Mouse (Mus musculus) cerebellum, adult 18-20 months (tissue): Measurements from ENCODE around the gene Ctbp2.

Experiments used
- DNase-seq, 2 experiments: peaks; one replicate each; pipeline ENCODE4 v3.0.0; 2021

Ctbp2 gene

DNA sequence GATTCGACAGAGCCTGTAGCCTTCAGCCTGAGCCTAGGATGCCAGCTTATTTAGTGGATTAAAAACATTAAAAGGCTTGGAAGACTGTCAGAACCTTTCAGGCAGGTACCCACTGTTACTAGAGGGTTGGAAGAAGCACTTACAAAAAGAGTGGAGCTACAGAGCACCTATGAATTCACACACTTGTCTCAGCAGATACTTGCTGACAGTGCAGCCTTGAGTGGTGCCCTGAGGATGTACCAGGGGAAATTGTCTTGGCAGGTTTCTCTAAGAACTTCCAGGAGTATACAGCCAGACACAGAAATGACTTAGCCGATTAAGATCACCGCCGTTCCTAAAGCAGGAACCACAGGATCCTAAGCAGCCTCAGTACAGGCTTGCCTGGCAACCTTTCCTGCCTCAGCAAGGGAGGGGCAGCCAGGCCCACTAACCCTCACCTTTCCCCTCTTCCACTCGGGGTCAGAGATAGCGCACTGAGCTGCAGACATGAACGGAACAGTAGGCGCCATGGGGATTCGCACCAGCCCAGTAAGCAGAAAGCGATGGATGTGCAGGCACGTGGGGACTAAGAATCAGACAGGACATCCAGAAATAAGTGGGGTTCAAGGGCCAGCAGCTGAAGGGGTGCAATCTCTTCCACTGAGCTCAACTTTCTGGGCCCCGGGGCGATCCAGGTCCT, 40.1 kb downstream of the Ctbp2 start:
- no peak for DNase-seq

DNA sequence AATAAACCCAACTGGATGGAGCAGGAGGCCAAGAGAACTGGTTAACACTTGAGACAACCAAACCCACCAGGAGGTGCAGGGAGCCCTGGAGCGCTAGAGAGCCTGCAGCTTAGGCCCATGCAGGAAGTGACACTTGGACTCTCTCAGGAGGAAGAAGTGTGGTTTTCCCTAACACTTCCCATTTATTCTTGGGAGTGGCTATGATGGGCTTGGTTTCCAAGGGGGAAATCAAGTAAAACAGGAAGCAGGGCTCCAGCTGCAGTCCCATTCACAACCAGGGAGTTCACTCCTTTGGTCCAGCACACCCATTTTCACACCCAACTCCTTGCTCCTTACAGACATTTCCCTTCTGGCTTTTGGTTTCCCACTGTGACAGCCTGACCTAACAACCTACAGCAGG, 45.2 kb downstream of the Ctbp2 start:
- DNase-seq, result no peak

DNA sequence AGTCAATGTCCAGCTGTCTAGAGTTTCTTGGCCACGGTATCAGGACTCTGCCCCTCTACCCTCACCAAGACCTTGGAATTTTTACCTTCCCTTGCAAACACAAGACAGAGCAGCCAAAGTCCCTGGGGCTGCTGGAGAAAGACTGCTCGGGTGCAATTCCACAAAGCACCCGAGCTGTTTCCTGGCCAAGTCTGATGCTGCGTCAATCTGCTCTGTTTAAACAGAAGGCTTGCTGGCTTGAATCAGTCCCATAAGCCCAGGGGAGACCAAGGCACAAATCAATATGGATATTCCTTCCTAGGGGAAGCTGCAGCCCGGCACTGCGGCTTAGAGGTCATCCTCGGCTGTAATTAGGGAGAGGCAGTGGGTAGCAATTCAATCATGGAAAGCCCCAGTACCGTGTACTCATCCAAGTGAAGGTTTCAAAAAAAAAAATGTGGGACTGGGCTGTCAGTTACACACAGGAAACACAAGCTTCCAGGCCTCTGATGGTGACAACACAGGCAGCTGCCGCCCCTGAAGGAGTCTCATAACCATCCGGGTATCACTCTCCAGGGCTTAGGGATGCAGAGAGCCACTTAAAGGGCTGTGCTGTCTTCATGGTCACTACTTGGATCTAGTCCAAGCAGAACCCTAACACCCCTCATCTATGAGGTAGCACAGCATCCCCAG, 49.6 kb downstream of the Ctbp2 start:
- peak; percentile 58 to 71 for DNase-seq

DNA sequence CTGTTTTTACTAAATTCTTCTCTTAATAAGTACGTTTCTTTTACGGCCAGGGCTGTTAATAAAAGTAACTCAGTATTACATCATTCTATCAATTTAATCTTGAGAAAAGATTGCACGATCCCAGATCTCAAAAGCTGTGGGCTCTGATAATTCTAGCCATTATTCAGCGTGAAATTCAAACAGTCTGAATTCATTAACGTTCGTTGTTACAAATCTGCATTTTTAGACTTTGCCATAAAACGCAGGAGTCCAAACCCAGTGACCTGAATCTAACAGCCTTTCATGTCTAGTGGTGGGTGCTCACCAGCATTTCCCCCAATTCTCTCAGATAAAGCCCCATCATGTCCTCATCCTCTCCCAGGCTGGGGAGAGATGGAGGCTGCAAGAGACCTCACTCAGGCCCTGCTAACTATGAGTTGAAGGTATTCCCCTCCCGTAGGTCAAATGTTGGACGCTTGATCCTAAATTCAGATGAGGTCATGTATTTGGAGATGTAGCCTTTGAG, 51.0 kb downstream of the Ctbp2 start:
- no peak for DNase-seq

DNA sequence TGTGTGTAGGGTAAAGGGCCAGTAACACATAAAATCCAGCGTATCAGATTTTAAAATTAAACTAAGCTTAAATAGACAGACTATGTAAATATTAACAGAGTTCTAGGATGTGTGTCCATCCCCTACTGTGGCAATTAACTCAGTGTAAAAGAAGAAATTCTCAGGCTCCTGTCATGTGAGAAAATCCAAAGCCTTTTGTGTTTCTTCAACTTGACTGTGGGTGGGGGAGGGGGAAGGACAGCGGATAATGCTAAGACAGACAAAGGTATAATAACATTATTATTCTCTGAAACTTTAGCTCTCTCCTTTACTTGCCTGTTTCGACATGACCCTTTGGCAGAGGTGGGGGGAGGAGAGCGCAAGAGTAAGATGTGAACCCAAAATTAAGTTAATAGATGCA, 51.6 kb downstream of the Ctbp2 start:
- no peak for DNase-seq

DNA sequence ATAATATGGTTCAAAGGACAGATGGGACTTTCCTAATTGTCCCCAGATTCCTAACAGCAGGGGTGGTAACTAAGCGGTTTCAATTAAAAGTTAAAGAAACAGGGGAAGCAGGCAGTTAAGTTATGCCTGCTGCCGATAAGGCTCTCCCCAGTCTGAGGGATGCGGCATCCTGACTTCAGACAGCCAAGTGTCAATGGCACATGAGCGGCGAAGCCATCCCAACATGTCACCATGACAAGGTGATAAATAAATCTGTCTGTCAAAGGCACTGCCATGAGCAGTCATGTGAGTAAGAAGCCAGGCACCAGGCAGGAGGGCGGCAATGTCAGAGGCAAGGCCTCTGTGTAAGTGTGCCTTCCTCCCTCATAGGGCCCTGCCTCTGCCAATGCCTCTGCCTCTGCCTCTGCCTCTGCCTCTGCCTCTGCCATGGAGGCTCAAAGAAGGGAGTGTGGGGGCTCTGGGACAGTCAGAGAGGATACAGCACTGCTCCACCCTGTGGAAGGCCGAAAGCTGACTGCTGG, 56.8 kb downstream of the Ctbp2 start:
- DNase-seq, result no peak

DNA sequence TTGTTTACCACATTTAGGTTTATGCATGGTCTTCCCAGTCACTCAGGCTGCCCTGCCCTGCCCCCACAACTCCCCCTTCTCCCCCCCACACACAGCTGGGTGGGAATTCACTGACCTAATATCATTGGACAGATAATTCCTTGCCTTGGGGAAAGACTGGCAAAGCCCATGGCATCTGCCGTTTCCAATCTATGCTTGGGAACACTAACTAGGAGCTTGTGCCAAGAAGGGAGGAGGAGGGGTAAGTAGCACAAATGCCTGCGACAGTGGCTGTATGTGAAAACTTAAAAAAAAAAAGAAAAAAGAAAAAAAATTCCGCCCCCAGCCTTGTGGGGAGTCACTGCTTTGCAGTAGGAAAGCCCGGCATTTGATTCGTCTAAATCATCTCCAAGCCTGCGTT, 57.4 kb downstream of the Ctbp2 start:
- DNase-seq, result peak; percentile 65 to 82

DNA sequence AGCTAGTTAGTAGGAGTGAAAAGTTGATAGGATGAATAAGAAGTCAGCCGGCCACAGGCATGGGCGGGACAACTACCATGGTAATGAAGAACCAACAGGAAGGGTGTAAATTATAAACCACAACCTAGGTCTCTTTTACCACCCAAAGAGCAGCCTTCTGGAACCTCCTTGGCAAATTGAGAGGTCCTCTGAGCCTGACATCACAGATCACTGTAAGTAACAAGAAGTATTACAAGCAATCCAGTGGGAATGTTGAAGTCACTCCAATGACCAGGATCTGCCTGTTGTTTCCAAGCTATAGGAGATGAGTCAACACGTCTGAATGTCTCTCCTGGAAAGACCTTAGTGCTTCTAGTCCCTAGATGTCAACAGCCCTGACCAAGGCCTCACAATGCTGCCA, 62.1 kb downstream of the Ctbp2 start:
- no peak for DNase-seq

DNA sequence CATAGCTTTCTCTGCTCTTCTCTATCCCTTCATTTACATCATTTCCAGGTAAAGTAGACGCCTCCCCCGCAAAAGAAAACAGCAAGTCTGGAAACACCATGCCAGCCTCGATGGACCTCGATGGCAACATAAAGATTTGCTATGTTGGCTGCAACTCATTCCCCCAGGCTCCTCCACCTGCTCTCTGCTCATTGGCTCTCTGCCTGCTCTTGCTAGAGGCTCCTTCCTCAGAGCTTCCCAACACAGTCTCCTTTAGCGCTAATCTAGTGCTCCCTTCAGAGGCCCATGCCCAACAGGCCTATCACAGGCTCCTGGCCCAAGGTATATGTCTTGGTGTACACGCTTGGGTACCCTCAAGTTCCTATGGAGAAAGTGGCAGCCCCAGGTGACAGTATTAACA, 64.0 kb downstream of the Ctbp2 start:
- DNase-seq, result peak; percentile 47 to 51

DNA sequence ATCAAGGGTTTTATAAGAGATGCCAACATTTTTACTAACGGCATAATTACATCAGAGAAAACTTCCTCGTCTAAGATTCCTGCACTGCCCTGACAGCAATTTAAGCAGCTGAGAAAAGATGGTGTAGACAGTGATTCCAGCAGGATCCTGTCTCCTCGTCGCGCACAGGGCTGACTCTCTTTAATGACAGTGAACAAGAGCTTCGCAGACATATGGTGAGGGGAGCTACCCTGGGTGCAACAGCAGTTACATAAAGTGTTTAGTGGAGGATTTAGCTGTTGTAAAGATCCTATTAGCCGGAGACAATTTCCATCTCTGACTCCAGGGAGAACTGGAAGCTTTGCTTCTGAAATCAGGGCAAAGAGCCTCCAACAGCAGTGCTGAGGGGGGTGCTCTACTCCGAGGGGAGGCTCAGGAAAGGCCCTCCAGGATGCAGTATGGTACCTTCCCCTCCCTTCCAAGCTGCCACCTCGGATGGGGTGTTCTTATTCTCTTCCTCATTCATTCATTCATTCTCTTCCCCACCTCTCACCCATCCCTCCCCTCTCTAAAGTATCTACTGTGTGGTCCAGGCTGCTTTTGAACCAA, 64.5 kb downstream of the Ctbp2 start:
- DNase-seq, result peak in 1 of 2 experiments; percentile 35

DNA sequence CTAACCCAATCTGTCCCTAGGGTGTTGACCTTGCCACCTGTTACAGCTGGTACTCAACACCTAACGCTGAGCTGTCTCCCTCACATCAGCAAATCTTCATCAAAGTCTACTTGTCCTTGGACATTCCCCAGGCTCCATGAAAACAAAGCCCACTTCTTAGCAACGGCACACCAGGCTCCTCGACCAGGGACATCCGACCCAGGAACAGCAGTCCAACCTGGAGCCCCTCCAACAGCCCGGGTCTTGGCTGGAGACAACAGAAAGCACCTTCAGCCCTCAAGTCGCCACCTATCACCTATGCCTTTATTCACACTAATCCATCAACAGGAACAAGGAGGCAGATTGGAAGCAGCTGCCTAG, 65.0 kb downstream of the Ctbp2 start:
- DNase-seq, result peak; percentile 29 to 48

DNA sequence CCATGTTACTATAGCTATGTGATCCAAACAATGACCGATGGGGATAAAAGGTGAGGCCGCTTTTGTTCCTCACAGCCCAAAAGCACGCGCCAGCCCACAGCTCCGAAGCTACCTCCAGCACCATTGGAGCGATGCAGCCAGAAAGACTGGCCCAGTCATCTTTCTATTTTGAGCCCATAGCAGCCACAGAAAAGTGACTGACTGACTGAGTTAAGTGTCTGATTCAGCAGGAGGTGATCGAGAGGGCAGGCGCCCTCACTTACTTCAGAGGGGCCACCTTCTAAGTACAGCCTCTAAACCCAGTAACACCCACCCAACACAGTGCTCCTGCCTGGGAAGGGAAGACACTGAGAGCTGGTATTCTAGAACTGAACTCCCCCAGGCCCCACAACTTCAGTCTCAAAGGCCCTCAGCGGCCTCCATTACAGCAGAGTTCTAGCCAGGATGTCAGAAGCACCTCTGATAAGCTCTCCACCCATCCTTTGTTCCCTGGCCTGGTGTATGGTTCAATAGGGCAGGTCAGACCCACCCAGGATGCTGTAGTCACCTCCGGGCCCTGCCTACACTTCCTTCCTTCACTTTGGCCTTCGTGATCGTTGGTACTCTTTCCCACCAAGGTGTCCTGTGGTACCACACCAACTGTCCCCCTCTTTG, 65.5 kb downstream of the Ctbp2 start:
- no peak for DNase-seq

DNA sequence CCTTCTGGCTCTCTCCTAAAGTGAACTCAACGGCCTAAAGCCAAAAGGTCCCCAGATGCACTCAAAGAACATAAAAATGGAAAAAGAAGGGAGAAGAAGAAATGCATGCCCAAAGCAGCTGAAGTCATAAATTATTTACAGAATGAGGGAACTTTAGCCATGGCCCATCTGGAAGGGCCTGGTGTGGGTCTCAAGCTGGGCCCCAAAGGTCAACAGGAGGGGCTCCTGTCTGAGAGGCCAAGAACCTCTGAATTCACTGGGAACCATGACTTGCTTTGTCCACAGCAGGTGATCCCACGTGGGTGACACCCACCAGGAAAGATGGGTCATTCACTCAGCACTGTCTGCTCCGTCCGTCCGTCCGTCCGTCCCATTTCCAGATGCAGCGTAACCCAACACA, 67.2 kb downstream of the Ctbp2 start:
- no peak for DNase-seq

DNA sequence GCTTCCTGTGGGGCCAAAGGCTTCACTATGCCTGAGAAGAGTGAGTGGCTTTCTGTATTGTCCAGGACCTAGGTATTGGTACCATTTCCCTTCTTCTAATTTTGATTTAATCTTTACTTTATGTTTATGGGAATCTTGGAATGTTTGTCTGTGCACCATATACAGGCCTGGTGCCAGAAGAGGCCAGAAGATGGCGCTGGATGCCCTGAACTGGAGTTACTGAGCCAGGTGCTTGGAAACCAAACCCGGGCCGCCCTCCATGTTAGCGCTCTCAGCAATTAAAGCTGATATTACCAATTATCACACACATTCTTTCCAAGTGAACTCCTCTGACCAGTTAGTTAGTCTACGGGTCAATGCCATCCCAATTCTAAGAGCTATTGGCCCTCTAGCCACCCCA, 69.7 kb downstream of the Ctbp2 start:
- DNase-seq, result no peak

DNA sequence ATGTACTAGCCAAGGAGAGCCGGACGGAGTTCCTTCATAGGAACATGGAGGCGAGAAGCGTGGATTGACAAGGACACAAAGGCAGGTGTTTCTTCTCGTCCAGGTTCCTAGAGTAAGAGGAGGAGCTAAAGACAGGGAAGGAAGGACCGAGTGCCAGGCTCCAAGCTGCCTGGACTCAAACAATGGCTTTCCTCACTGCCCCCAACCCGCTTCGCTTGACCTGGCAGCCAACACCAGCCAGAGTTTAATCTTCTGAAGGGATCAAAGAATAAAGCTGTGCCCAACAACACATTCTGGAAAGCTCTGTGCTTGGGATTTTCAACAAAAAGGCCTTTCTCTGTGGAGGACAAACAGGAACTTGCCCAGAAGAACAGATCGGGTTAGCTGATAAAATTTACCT, 70.4 kb downstream of the Ctbp2 start:
- no peak for DNase-seq

DNA sequence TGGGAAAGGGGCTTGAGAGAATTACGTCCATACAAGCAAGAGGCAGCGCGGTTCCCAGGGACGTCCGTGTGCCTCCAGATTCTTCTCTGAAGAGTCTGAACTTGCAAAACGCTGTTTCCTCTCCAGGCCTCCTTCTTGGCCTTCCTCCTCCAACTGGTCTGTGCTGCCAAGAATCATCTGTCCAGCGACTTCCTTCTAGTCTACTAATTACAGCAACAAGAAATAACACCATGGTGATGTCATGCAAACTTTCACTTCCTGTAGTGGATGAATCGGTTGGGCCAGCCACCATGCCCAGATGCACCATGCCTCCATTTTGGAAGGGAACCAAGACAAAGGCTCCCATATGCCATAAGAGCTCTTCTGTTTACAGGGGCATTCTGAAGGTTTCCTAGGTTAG, 71.3 kb downstream of the Ctbp2 start:
- no peak for DNase-seq

DNA sequence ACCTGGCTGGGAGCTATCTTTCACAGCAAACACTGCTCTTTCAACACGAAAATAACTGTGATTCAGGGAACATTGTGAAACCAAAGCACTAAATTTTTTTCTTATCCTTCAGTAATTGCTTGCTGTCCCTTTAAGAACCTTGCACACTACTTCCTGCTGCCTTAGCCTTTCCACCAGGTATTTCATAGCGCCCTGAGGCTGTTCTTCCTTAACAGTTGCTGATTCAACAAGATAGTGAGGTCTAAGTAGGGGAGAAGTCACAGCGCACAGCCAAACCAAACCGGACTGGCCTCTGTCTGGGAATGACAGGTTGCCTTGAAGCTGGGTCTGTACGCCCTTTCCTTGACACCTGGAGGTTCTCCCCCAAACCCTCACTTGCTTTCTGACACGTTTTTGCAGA, 73.5 kb downstream of the Ctbp2 start:
- DNase-seq, result no peak

DNA sequence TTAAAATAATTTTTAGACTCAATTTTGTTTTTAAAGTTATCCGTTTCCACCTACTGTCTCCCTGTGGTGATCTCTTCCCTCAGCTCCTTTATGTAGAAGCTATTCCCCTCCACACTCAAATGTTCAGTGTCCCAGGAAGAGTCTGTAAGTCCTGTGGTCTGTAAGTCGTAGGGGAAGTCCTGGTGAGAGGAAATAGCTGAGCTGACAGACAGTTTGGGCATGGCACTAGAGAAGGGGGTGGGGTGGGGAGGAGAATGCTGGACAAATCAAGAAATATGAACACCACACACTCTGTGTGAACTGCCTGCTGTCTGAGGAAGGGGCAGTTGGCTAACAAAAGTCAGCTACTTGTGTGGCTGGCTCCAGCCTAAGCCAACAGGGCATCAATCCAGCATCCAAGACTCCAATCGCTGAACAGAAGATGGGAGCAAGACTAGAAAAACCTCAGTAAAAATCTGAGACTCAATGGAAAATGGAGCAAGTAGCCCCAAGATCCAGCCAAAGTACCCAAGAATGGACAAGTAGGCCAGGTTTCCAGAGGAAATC, 76.0 kb downstream of the Ctbp2 start:
- DNase-seq, result no peak

DNA sequence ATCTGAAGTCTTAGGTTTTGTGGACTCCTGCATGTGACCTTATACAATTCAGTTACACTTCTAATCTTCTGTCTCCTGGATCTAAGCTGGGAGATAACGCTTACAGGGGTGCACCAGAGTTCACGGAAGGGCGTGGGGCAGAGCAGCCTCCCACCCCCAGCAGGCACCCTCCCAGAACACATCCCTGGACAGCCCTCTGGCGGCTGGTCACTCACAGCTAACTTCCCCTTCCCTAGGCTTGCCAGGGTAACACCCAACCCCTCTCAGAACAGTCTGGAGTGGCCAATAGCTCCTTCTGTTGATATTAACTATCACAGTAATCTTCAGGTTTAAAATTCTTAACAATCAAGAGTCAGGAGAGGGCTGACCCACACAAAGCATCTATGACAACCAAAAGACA, 76.9 kb downstream of the Ctbp2 start:
- no peak for DNase-seq

DNA sequence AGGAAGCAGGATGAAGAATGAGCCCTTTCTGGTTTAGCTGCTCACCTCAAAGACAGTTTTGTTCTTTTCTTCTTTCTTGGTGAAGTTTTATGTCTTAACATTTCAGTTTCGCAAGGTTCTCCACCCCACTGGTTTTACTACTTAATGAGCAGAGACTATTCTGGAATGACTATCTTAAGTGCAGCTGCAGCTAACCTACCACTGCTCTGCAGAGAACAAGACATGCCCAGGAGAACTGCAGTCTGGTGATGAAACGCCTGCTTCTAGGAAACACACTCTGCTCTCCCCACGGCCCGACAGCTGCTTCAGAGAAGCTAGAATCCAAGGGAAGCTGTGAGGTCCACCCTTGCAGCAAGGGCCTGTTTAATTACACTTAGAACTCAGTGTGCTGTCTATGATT, 79.4 kb downstream of the Ctbp2 start:
- no peak for DNase-seq

DNA sequence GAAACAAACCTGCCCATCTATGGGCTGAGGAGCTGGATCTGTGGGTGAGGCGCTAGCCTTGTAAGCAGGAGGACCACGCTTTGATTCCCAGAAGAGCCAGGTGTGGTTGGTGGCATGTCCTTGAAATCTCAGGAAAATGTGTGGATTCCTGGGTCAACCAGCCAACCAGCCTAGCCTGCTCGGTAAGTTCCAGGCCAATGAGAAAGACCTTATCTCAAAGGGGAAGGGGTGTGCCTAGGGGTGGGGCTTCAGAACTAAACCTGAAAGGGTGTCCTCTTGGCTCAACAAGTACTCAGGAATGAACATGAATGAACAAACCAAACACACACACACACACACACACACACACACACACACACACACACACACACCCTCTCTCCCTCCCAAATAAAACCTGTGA, 82.4 kb downstream of the Ctbp2 start:
- no peak for DNase-seq

DNA sequence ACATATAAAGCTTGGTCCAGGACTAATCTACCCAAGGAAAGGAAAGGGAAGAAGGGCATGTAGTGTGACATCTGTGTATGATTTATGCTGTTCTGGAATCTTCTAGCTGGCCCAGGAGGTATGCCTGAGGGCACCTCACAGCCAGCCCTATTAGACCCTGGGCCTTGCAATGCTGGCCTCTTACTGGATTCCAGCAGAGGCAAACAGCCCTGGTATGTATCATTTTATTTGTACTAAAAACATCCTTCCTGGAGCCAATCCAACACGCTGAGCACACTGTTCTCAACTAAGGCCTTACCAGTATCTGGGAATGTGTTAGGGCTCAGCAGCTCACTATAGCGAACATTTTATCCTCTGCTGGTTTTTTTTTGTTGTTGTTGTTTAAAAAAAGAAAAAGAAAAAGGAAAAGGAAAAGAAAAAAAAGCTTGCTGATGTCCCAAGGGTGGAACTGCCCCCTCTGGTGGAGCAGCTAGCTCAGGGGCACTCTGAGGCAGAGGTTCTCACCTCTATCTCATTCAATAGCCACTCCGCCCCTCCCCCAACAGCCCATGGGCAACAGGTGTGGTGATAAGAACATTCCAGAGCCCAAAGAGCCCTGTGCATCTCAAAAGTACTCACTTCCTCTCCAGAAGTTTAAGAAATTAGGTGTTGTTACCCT, 83.3 kb downstream of the Ctbp2 start:
- no peak for DNase-seq
